Mouse (Mus musculus) midbrain, embryonic 16.5 days (tissue): ENCODE measurements around the gene Dennd5b. TPM values are rescaled to one million over a fixed set of nuclear protein-coding genes. Genes with fewer than 3 reads are reported as not detected.

ENCODE experiments used
- ATAC-seq: fragments of 200-750 bp; cut with Nextera tagmentation; 2 replicates; pipeline ENCODE4 v1.8.0; 2017; ENCODE audit warnings: moderate TSS enrichment
- H3K27ac ChIP-seq: fragments of 300-500 bp; sonication (generic); 2 replicates; pipeline ENCODE4 v1.5.1; 2014; ENCODE audit warnings: mild to moderate bottlenecking, low read length, mixed read lengths
- H3K27me3 ChIP-seq: fragments of 300-500 bp; sonication (generic); 2 replicates; pipeline ENCODE4 v1.6.1; 2014; ENCODE audit warnings: low read depth, low read length, mixed read lengths; ENCODE audit not compliant: control insufficient read depth, insufficient read depth
- H3K36me3 ChIP-seq: fragments of 300-500 bp; sonication (generic); 2 replicates; pipeline ENCODE4 v1.6.1; 2014; ENCODE audit warnings: mild to moderate bottlenecking, low read length, moderate library complexity, mixed read lengths; ENCODE audit not compliant: control insufficient read depth, insufficient read depth
- H3K4me1 ChIP-seq: fragments of 300-500 bp; sonication (generic); 2 replicates; pipeline ENCODE4 v1.6.1; 2014; ENCODE audit warnings: mild to moderate bottlenecking, low read length, mixed read lengths; ENCODE audit not compliant: control insufficient read depth, insufficient read depth
- H3K4me2 ChIP-seq: fragments of 300-500 bp; sonication (generic); 2 replicates; pipeline ENCODE4 v1.6.1; 2014; ENCODE audit warnings: mild to moderate bottlenecking, low read length, mixed read lengths
- H3K4me3 ChIP-seq: fragments of 300-500 bp; sonication (generic); 2 replicates; pipeline ENCODE4 v1.5.1; 2014; ENCODE audit warnings: low read depth, mild to moderate bottlenecking, low read length, moderate library complexity, mixed read lengths
- H3K9ac ChIP-seq: fragments of 300-500 bp; sonication (generic); 2 replicates; pipeline ENCODE4 v1.6.1; 2014; ENCODE audit warnings: low read depth, low read length, mixed read lengths
- H3K9me3 ChIP-seq: fragments of 300-500 bp; sonication (generic); replicated peaks from 2 replicates; pipeline ENCODE4 v1.6.1; 2014; ENCODE audit warnings: mild to moderate bottlenecking, low read length, mixed read lengths; ENCODE audit not compliant: control insufficient read depth, poor library complexity, severe bottlenecking
- WGBS: fragments of 180-500 bp; shearing (Covaris S2); extraction: QIAGEN DNeasy Blood & Tissue Kit; methylation state at CpG from one replicate; pipeline ENCODE4 v1.1.7; 2014; 5-methylcytosine and 5-hydroxymethylcytosine counted together
- polyA plus RNA-seq: library from polyadenylated mRNA; unstranded; fragments of >200 nt; fragmentation: Nextera tagmentation; extraction: Ambion mirVana; gene quantifications from 2 replicates; pipeline ENCODE4 v1.2.1, GENCODE M21; 2015

Gene Dennd5b
- polyA plus RNA-seq = 14.2 and 15.1 TPM in 2 replicates

- under 1% methylated on average over 116 of the region's 124 CpGs for WGBS
- Histone ChIP-seq H3K27me3 (no peaks in the 10 kb centered on the region), H3K9ac (peak within 1 kb of the TSS; percentile 96), H3K27ac (peak within 1 kb of the TSS; percentile 97), H3K4me1 (peaks cover 10% of the 10 kb centered on the region), H3K4me2 (peak within 1 kb of the TSS; percentile 62), H3K4me3 (peak within 1 kb of the TSS; percentile 94), H3K36me3 (no peaks in the 10 kb centered on the region), H3K9me3 (no peaks in the 10 kb centered on the region)
- ATAC-seq = peak; percentile 96
These were observed at the start of gene Dennd5b for GRCm38 (mm10) chr6:149101076-149101942. Gene Dennd5b, minus strand, starts transcription at chr6:149101680.

DNA sequence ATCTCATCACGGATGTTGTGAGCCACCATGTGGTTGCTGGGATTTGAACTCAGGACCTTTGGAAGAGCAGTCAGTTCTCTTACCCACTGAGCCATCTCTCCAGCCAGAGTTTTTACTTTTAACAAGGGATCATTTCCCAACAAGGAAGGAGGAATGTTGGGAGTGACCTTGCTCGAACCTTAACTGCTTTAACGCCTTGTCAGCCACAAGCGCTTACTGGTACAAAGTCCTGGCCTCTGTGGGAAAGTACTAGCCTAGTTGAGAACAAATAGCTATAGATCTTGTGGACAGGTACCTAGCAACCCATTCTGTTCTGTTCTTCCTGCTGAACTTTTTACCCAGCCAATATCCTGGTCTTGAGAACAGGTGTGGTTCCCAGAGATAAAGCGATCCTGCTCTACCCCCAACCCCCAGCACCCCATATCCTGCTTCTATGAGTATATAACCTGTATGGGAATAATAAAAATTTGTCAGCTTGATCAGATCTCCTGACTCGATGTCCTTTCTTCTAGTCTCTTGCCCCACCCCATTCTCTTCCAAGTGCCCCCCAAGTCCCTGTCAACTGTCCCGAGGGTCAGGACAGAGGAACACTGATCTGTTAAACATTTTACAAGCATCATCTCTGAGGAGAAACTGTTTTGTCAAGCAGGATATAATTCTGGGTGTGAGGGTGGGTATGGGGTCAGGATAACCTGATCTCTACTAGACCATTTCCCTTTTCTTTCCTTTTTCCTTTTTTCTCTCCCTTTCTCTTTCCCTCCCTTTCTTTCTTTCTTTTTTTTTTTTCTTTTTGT lies 47.2 kb upstream of the Dennd5b start:
- Histone ChIP-seq H3K4me2 (no peak overlapping the region), H3K27me3 (no peaks in the 10 kb centered on the region), H3K4me3 (no peak overlapping the region), H3K4me1 (no peaks in the 10 kb centered on the region), H3K9me3 (no peaks in the 10 kb centered on the region), H3K9ac (no peak overlapping the region), H3K27ac (no peak overlapping the region), H3K36me3 (peaks cover 4% of the 10 kb centered on the region; the same call in 1 of the 2 replicates)
- 94% methylated on average over 7 of the region's 7 CpGs for WGBS
- no peak for ATAC-seq

- ATAC-seq = no peak
- Histone ChIP-seq H3K27ac (no peak overlapping the region), H3K4me3 (no peak overlapping the region), H3K36me3 (no peaks in the 10 kb centered on the region), H3K9ac (no peak overlapping the region), H3K9me3 (no peaks in the 10 kb centered on the region), H3K4me2 (no peak overlapping the region), H3K4me1 (peaks cover 8% of the 10 kb centered on the region), H3K27me3 (no peaks in the 10 kb centered on the region)
- 97% methylated on average over 1 of the region's 1 CpGs for WGBS
These were observed 43.7 kb upstream of the Dennd5b start for GRCm38 (mm10) chr6:149145143-149145542.

DNA sequence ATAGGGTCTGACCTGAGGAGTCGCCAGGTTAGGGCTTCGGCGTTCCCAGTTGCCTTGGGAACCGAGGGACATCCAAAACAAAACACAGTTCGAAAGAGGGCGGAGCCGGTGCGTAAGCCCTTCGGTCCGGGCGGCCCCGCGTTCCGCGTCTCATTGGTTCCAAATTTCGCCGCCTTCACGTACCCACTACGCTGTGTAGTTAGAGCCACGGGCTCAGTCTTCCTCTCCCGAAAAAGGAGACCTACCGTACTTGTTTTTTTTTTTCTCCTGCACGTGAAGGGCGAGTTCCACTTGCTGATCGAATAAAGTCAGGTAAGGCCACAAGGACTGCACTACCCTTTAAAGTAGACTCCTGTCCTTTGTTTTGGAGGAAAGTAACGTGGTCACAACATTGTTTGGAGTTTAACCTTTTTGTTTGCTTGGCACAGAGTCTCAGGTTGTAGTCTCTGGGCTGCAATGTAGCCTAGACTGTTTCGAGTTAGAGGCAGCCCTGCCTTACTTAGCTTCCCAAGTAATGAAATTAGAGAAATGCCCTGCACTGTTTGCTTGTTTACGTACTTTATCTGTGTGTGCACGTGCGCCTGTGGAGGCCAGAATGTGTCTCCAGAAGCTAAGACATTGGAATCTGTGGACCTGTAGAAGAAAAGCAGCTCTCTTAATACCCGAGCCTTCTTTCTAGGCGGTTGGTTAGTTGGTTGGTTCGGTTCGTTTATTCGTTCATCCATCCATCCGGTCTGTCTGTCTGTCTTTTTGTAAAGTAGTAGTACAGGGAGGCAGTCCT lies 40.1 kb upstream of the Dennd5b start:
- Histone ChIP-seq H3K27ac (no peak overlapping the region), H3K36me3 (no peaks in the 10 kb centered on the region), H3K27me3 (no peaks in the 10 kb centered on the region), H3K4me3 (peak overlapping the region; percentile 44), H3K4me2 (peak overlapping the region; percentile 83), H3K4me1 (peaks cover 8% of the 10 kb centered on the region), H3K9me3 (no peaks in the 10 kb centered on the region), H3K9ac (peak overlapping the region; percentile 56)
- ATAC-seq = peak; percentile 95
- WGBS = 4% methylated on average over 36 of the region's 36 CpGs

- H3K4me2 ChIP-seq = no peak within 1 kb of the TSS
- 85% methylated on average over 1 of the region's 1 CpGs for WGBS
- H3K27me3 ChIP-seq = no peaks in the 10 kb centered on the region
- no peak within 1 kb of the TSS for H3K9ac ChIP-seq
- no peaks in the 10 kb centered on the region for H3K36me3 ChIP-seq
- ATAC-seq = no peak
- no peaks in the 10 kb centered on the region for H3K9me3 ChIP-seq
- no peak within 1 kb of the TSS for H3K27ac ChIP-seq
- H3K4me3 ChIP-seq = no peak within 1 kb of the TSS
- peaks cover 8% of the 10 kb centered on the region for H3K4me1 ChIP-seq
These were observed 38.0 kb upstream of the Dennd5b start, which contains the start of gene Etfbkmt for GRCm38 (mm10) chr6:149139471-149139870. Gene Etfbkmt, plus strand, starts transcription at chr6:149139849.

- ATAC-seq = no peak
- H3K36me3 ChIP-seq = no peaks in the 10 kb centered on the region
- no peak overlapping the region for H3K27ac ChIP-seq
- H3K27me3 ChIP-seq = no peaks in the 10 kb centered on the region
- no peak overlapping the region for H3K9ac ChIP-seq
- peaks cover 8% of the 10 kb centered on the region for H3K4me1 ChIP-seq
- H3K4me2 ChIP-seq = no peak overlapping the region
- no peaks in the 10 kb centered on the region for H3K9me3 ChIP-seq
- 96% methylated on average over 3 of the region's 3 CpGs for WGBS
- no peak overlapping the region for H3K4me3 ChIP-seq
These were observed 37.5 kb upstream of the Dennd5b start for GRCm38 (mm10) chr6:149139011-149139410.

- H3K9ac ChIP-seq = no peak overlapping the region
- H3K4me3 ChIP-seq = no peak overlapping the region
- H3K9me3 ChIP-seq = no peaks in the 10 kb centered on the region
- H3K27me3 ChIP-seq = no peaks in the 10 kb centered on the region
- H3K4me1 ChIP-seq = peaks cover 8% of the 10 kb centered on the region
- H3K4me2 ChIP-seq = no peak overlapping the region
- no peak overlapping the region for H3K27ac ChIP-seq
- no peak for ATAC-seq
- no peaks in the 10 kb centered on the region for H3K36me3 ChIP-seq
- 90% methylated on average over 2 of the region's 2 CpGs for WGBS
These were observed 36.5 kb upstream of the Dennd5b start for GRCm38 (mm10) chr6:149137936-149138335.

GRCm38 (mm10) chr6:149135631-149136030 lies 34.2 kb upstream of the Dennd5b start:
- ATAC-seq = no peak
- Histone ChIP-seq H3K9me3 (no peaks in the 10 kb centered on the region), H3K9ac (no peak overlapping the region), H3K4me2 (no peak overlapping the region), H3K27ac (no peak overlapping the region), H3K4me1 (no peaks in the 10 kb centered on the region), H3K27me3 (no peaks in the 10 kb centered on the region), H3K4me3 (no peak overlapping the region), H3K36me3 (no peaks in the 10 kb centered on the region)
- 80% methylated on average over 6 of the region's 6 CpGs for WGBS
